Mouse (Mus musculus) liver, postnatal 0 days (tissue): Measurements from ENCODE around the gene Golga4.

Experiments used
- CTCF ChIP-seq: sonication (generic); IDR thresholded peaks from 2 replicates; pipeline ENCODE4 v1.5.1; 2016; ENCODE audit warnings: antibody characterized with exemption, low read depth
- EP300 ChIP-seq: IDR thresholded peaks from 2 replicates; pipeline ENCODE4 v1.6.1; 2016; ENCODE audit warnings: antibody characterized with exemption, low read depth, mild to moderate bottlenecking

DNA sequence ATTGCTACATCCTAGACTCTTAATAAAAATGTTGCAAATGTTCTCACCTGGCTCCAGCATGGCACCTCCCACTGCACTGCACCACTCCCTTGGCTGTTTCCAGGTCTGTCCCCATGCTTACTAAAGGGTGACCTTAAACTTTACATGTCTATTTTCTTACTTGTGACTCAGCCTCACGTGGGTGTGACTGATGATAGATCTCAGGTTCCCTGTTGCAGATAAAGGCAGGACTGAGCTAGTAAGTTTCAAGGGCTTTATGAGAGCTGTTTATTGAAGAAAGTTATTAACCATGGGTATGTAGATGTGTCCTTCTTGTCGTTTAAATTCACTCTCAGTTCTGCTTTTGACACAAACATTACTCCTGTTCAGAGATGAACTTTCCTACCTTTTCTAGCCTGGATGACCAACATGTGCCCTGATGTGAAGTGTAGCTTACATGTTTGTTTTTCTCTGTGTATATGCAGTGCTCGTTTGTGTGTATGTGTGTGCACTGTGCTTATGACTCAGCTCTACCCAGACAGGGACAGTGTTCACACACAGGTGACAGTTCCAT is 6.7 kb downstream of the Golga4 start:
- TF ChIP-seq CTCF: no peak
- TF ChIP-seq EP300: no peak
